Mouse (Mus musculus): ENCODE results near the gene Olfr1028. TPM values are rescaled to one million over a fixed set of nuclear protein-coding genes. Genes with fewer than 3 reads are reported as not detected.

Olfr1028 gene
- total RNA-seq (2017): not detected in 2 replicates

- ATAC-seq (ENCODE audit: extremely low read depth, insufficient number of reproducible peaks, low FRiP score, poor library complexity, severe bottlenecking): no peak
Observed at GRCm38 (mm10) chr2:85950137-85950536, at the start of gene Olfr1028. Gene Olfr1028 (plus strand): TSS chr2:85950437.

- ATAC-seq (ENCODE audit: extremely low read depth, insufficient number of reproducible peaks, low FRiP score, poor library complexity, severe bottlenecking): no peak
Observed at GRCm38 (mm10) chr2:85904952-85905351, 45.3 kb upstream of the Olfr1028 start, which contains the start of gene Olfr1024. Gene Olfr1024 (minus strand): TSS chr2:85905052.

- ATAC-seq (ENCODE audit: extremely low read depth, insufficient number of reproducible peaks, low FRiP score, poor library complexity, severe bottlenecking): no peak
Observed at GRCm38 (mm10) chr2:85913197-85913596, 37.0 kb upstream of the Olfr1028 start.

GRCm38 (mm10) chr2:85914893-85915292 is 35.3 kb upstream of the Olfr1028 start, which contains the start of gene Olfr1025-ps1:
Gene Olfr1025-ps1 (plus strand): TSS chr2:85915193.
- no peak for ATAC-seq (ENCODE audit: extremely low read depth, insufficient number of reproducible peaks, low FRiP score, poor library complexity, severe bottlenecking)

GRCm38 (mm10) chr2:85921258-85921657 is 29.0 kb upstream of the Olfr1028 start, which contains the start of gene Olfr1026:
Gene Olfr1026 (plus strand): TSS chr2:85921558.
- ATAC-seq (ENCODE audit: extremely low read depth, insufficient number of reproducible peaks, low FRiP score, poor library complexity, severe bottlenecking): no peak

GRCm38 (mm10) chr2:85973595-85973994 is 23.4 kb downstream of the Olfr1028 start, which contains the start of gene Olfr1029:
Gene Olfr1029 (plus strand): TSS chr2:85973895.
- ATAC-seq (ENCODE audit: extremely low read depth, insufficient number of reproducible peaks, low FRiP score, poor library complexity, severe bottlenecking): no peak

GRCm38 (mm10) chr2:85978976-85979375 is 28.7 kb downstream of the Olfr1028 start, which contains the start of gene Olfr1030:
Gene Olfr1030 (plus strand): TSS chr2:85979276.
- no peak for ATAC-seq (ENCODE audit: extremely low read depth, insufficient number of reproducible peaks, low FRiP score, poor library complexity, severe bottlenecking)

GRCm38 (mm10) chr2:85990004-85990403 is 39.8 kb downstream of the Olfr1028 start, which contains the start of gene Olfr1031:
Gene Olfr1031 (plus strand): TSS chr2:85990304.
- ATAC-seq (ENCODE audit: extremely low read depth, insufficient number of reproducible peaks, low FRiP score, poor library complexity, severe bottlenecking): no peak

Other genes with a start within 250 kb of the Olfr1028 start
- gene Olfr1009, start 235.0 kb upstream of the Olfr1028 start, total RNA-seq (2017): not detected in 2 replicates
- not detected in 2 replicates for gene Olfr1012, start 187.7 kb upstream of the Olfr1028 start, total RNA-seq (2017)
- gene Olfr1013, start 183.3 kb upstream of the Olfr1028 start, total RNA-seq (2017): 0.12 TPM in 1 of 2 replicates, not detected in the other
- gene Olfr1014, start 177.7 kb upstream of the Olfr1028 start, total RNA-seq (2017): not detected in 2 replicates
- not detected in 2 replicates for gene Olfr1015, start 168.4 kb upstream of the Olfr1028 start, total RNA-seq (2017)
- not detected in 2 replicates for gene Olfr1016, start 147.9 kb upstream of the Olfr1028 start, total RNA-seq (2017)
- gene Olfr1018, start 132.0 kb upstream of the Olfr1028 start, total RNA-seq (2017): not detected in 2 replicates
- gene Olfr1019, start 105.0 kb upstream of the Olfr1028 start, total RNA-seq (2017): not detected in 2 replicates
- 0.23 TPM in 1 of 2 replicates, not detected in the other for gene Olfr1020, start 103.4 kb upstream of the Olfr1028 start, total RNA-seq (2017)
- gene Olfr1022, start 81.8 kb upstream of the Olfr1028 start, total RNA-seq (2017): not detected in 2 replicates
- not detected in 2 replicates for gene Olfr1023, start 64.8 kb upstream of the Olfr1028 start, total RNA-seq (2017)
- not detected in 2 replicates for gene Olfr1024, start 45.4 kb upstream of the Olfr1028 start, total RNA-seq (2017)
- not detected in 2 replicates for gene Olfr1025-ps1, start 35.2 kb upstream of the Olfr1028 start, total RNA-seq (2017)
- not detected in 2 replicates for gene Olfr1026, start 28.9 kb upstream of the Olfr1028 start, total RNA-seq (2017)
- not detected in 2 replicates for gene Olfr1029, start 23.5 kb downstream of the Olfr1028 start, total RNA-seq (2017)
- not detected in 2 replicates for gene Olfr1030, start 28.8 kb downstream of the Olfr1028 start, total RNA-seq (2017)
- gene Olfr1031, start 39.9 kb downstream of the Olfr1028 start, total RNA-seq (2017): not detected in 2 replicates
- not detected in 2 replicates for gene Olfr1032, start 55.1 kb downstream of the Olfr1028 start, total RNA-seq (2017)
- not detected in 2 replicates for gene Olfr1033, start 70.2 kb downstream of the Olfr1028 start, total RNA-seq (2017)
- gene Olfr1034, start 95.4 kb downstream of the Olfr1028 start, total RNA-seq (2017): 0.12 TPM in 1 of 2 replicates, not detected in the other
- gene Olfr1036, start 123.6 kb downstream of the Olfr1028 start, total RNA-seq (2017): not detected in 2 replicates
- not detected in 2 replicates for gene Olfr1037, start 136.9 kb downstream of the Olfr1028 start, total RNA-seq (2017)
- 0.12 TPM in 1 of 2 replicates, not detected in the other for gene Olfr1039, start 185.5 kb downstream of the Olfr1028 start, total RNA-seq (2017)
- not detected in 2 replicates for gene Olfr1040, start 196.3 kb downstream of the Olfr1028 start, total RNA-seq (2017)
- 0.12 TPM in 1 of 2 replicates, not detected in the other for gene Olfr1042, start 211.4 kb downstream of the Olfr1028 start, total RNA-seq (2017)
- not detected in 2 replicates for gene Olfr1043, start 217.1 kb downstream of the Olfr1028 start, total RNA-seq (2017)
- not detected in 2 replicates for gene Olfr1044, start 227.4 kb downstream of the Olfr1028 start, total RNA-seq (2017)
- 0.37 TPM in 1 of 2 replicates, not detected in the other for gene Olfr52, start 235.2 kb downstream of the Olfr1028 start, total RNA-seq (2017)

All from neutrophil, adult 5-6 weeks (primary cell).